Mouse (Mus musculus): ENCODE data around the gene Sprr2e. TPM values are rescaled to one million over a fixed set of nuclear protein-coding genes. Genes with fewer than 3 reads are reported as not detected.

Sprr2e gene
- not detected for total RNA-seq (2022)

DNA sequence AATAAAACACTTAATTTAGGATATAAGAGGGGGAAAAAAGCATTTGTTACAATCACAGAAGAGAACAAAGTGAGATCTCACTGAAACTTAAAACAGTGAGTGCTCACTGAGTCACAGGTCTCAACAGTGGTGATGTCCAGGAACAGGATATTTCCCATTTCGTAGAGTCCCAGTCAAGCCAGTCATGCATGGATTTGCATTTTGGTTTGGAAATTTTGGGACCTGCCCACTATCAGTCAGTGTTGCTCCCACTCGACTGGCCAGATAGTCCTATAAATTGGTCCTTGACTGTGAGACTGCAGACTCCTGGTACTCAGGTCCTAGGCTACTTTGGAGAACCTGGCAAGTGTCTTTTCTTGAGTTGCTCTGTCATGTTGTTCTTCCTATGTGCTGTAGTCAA is at the start of gene Sprr2e:
TSS of gene Sprr2e (plus strand) at position 301 of the 400 bp plus-strand sequence.
- DNase-seq (ENCODE audit: low spot score in 2 of 2), result no peak

GRCm38 (mm10) chr3:92307406-92307805 is 44.5 kb upstream of the Sprr2e start:
- DNase-seq (ENCODE audit: low spot score in 2 of 2), result no peak

DNA sequence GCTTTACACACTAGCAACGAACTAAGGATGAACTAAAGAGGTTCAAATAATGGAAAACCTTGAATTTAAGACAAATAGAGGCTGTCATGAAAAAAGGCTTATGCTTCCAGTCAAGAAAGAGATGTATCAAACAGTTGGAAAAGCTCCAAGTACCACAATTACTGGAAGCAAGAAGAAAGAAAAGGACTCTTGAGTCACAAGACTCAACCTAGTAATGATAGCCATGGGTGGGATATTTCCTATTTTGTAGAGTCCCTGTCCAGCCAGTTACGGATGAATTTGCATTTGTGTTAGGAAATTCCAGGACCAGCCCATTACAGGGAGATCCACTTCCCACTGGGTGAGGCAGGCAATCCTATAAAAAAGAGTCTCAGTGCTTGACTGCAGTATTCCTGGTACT is 35.6 kb upstream of the Sprr2e start, which contains the start of gene Sprr2b:
TSS of gene Sprr2b (plus strand) at position 301 of the 400 bp plus-strand sequence.
- DNase-seq (ENCODE audit: low spot score in 2 of 2), result no peak

DNA sequence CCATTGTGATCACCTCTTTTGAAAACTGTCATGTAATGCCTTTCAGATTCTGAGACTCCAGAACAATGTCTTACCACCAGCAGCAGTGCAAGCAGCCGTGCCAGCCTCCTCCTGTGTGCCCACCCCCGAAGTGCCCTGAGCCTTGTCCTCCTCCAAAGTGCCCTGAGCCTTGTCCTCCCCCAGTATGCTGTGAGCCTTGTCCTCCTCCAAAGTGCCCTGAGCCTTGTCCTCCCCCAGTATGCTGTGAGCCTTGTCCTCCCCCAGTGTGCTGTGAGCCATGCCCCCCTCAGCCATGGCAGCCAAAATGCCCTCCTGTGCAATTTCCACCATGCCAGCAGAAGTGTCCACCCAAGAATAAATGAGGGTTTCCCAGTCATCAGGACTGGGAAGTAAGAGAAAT is 34.6 kb upstream of the Sprr2e start:
- DNase-seq (ENCODE audit: low spot score in 2 of 2), result no peak

GRCm38 (mm10) chr3:92336278-92336677 is 15.7 kb upstream of the Sprr2e start:
- DNase-seq (ENCODE audit: low spot score in 2 of 2), result no peak

GRCm38 (mm10) chr3:92338840-92339239 is 13.1 kb upstream of the Sprr2e start, which contains the start of gene Sprr2d:
Gene Sprr2d (plus strand): TSS chr3:92339140.
- no peak for DNase-seq (ENCODE audit: low spot score in 2 of 2)

GRCm38 (mm10) chr3:92361619-92362018 is 9.7 kb downstream of the Sprr2e start:
- DNase-seq (ENCODE audit: low spot score in 2 of 2), result no peak

DNA sequence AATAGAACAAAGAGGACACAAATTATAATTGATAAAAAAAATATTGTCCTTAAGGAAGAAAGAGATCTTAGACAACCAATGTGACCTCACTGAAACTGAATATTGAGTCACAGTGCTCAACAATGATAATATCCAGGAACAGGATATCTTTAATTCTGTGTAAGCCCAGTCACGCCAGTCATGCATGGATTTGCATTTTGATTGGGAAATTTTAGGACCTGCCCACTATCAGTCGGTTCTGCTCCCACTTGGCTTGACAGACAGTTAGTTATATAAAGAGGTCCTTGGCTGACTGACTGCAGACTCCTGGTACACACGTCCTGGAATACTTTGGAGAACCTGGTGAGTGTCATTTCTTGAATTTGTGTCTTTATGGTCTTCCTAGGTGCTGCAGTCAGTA is 12.9 kb downstream of the Sprr2e start, which contains the start of gene Sprr2f:
TSS of gene Sprr2f (plus strand) at position 301 of the 400 bp plus-strand sequence.
- no peak for DNase-seq (ENCODE audit: low spot score in 2 of 2)

GRCm38 (mm10) chr3:92373613-92374012 is 21.7 kb downstream of the Sprr2e start:
- no peak for DNase-seq (ENCODE audit: low spot score in 2 of 2)

DNA sequence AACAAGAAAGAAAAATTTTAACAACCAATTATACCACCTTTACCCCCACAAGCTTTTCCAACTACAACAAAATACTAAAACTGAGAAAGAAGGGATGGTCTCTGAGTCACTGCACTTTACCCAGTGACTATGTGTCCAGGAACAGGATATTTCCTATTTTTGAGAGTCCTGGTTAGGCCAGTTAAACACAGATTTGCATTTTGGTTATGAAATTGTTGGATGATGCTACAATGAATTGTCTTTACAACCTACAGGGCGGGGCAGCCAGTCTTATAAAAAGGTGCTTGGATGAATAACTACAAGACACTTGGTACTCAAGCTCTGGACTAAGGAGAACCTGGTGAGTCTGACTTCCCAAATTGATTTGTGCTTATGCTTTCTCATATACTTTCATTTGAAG is 33.4 kb downstream of the Sprr2e start, which contains the start of gene Sprr2h:
TSS of gene Sprr2h (plus strand) at position 301 of the 400 bp plus-strand sequence.
- no peak for DNase-seq (ENCODE audit: low spot score in 2 of 2)

- DNase-seq (ENCODE audit: low spot score in 2 of 2), result no peak
These were observed 42.4 kb downstream of the Sprr2e start for GRCm38 (mm10) chr3:92394301-92394700.

Other genes with a start within 250 kb of the Sprr2e start
- gene Prr9, start 228.2 kb upstream of the Sprr2e start, total RNA-seq (2022), result not detected
- not detected for gene Lelp1, start 209.4 kb upstream of the Sprr2e start, total RNA-seq (2022)
- gene Sprr2a1, start 136.3 kb upstream of the Sprr2e start, total RNA-seq (2022), result not detected
- not detected for gene Sprr2a2, start 136.2 kb upstream of the Sprr2e start, total RNA-seq (2022)
- gene Sprr2a3, start 66.7 kb upstream of the Sprr2e start, total RNA-seq (2022), result not detected
- gene Sprr2b, start 35.5 kb upstream of the Sprr2e start, total RNA-seq (2022), result not detected
- not detected for gene Sprr2d, start 13.0 kb upstream of the Sprr2e start, total RNA-seq (2022)
- not detected for gene Sprr2f, start 13.0 kb downstream of the Sprr2e start, total RNA-seq (2022)
- gene Sprr2h, start 33.5 kb downstream of the Sprr2e start, total RNA-seq (2022), result not detected
- gene Sprr2i, start 55.8 kb downstream of the Sprr2e start, total RNA-seq (2022), result not detected
- gene Sprr2j-ps, start 65.9 kb downstream of the Sprr2e start, total RNA-seq (2022), result not detected
- gene Gm9774, start 77.3 kb downstream of the Sprr2e start, total RNA-seq (2022), result 1 to 10 TPM in 3 of 4 experiments, not detected in 1; 2.7 to 4.8 (median 4.7) TPM
- not detected for gene Sprr2k, start 80.4 kb downstream of the Sprr2e start, total RNA-seq (2022)
- not detected for gene Sprr1b, start 86.6 kb downstream of the Sprr2e start, total RNA-seq (2022)
- not detected for gene Sprr3, start 106.6 kb downstream of the Sprr2e start, total RNA-seq (2022)
- gene Sprr1a, start 133.8 kb downstream of the Sprr2e start, total RNA-seq (2022), result not detected
- gene Sprr4, start 148.3 kb downstream of the Sprr2e start, total RNA-seq (2022), result not detected
- gene 2310046K23Rik, start 182.4 kb downstream of the Sprr2e start, total RNA-seq (2022), result not detected
- gene Ivl, start 221.6 kb downstream of the Sprr2e start, total RNA-seq (2022), result not detected
- gene Smcp, start 236.9 kb downstream of the Sprr2e start, total RNA-seq (2022), result not detected

All from gastrocnemius, adult 8-10 months (tissue).